Mouse (Mus musculus) kidney, postnatal 0 days (tissue): ENCODE results near the gene Chmp4b. TPM values are rescaled to one million over a fixed set of nuclear protein-coding genes. Genes with fewer than 3 reads are reported as not detected.

Source experiments
- ATAC-seq: fragments of 200-750 bp; cut with Nextera tagmentation; replicated peaks from 2 replicates; pipeline ENCODE4 v1.8.0; 2017; ENCODE audit warnings: low read depth, moderate number of reproducible peaks, moderate TSS enrichment, moderate library complexity; ENCODE audit not compliant: low FRiP score
- DNase-seq: peaks from one replicate; pipeline ENCODE4 v3.0.0-alpha.2; 2016; ENCODE audit warnings: low spot score
- H3K27ac ChIP-seq: fragments of 300-500 bp; sonication (generic); 2 replicates; pipeline ENCODE4 v1.5.1; 2014; ENCODE audit warnings: mild to moderate bottlenecking
- H3K27me3 ChIP-seq: fragments of 300-500 bp; sonication (generic); 2 replicates; pipeline ENCODE4 v1.6.1; 2014; ENCODE audit warnings: low read length, mixed read lengths; ENCODE audit not compliant: insufficient read depth
- H3K36me3 ChIP-seq: fragments of 300-500 bp; sonication (generic); 2 replicates; pipeline ENCODE4 v1.6.1; 2014; ENCODE audit warnings: low read length, mixed read lengths; ENCODE audit not compliant: insufficient read depth
- H3K4me1 ChIP-seq: fragments of 300-500 bp; sonication (generic); replicated peaks from 2 replicates; pipeline ENCODE4 v1.6.1; 2014; ENCODE audit warnings: antibody characterized with exemption, low read length, mixed read lengths; ENCODE audit not compliant: insufficient read depth
- H3K4me2 ChIP-seq: fragments of 300-500 bp; sonication (generic); 2 replicates; pipeline ENCODE4 v1.6.1; 2014; ENCODE audit warnings: mild to moderate bottlenecking, low read length, moderate library complexity, mixed read lengths
- H3K4me3 ChIP-seq: fragments of 300-500 bp; sonication (generic); replicated peaks from 2 replicates; pipeline ENCODE4 v1.5.1; 2014; ENCODE audit warnings: low read depth, low read length
- H3K9ac ChIP-seq: fragments of 300-500 bp; sonication (generic); 2 replicates; pipeline ENCODE4 v1.6.1; 2014; ENCODE audit warnings: low read depth, low read length
- H3K9me3 ChIP-seq: fragments of 300-500 bp; sonication (generic); replicated peaks from 2 replicates; pipeline ENCODE4 v1.6.1; 2016; ENCODE audit warnings: low read length, inconsistent platforms, mixed read lengths
- CTCF ChIP-seq: IDR thresholded peaks from 2 replicates; pipeline ENCODE4 v1.5.1; 2016; ENCODE audit warnings: antibody characterized with exemption, low read depth, mild to moderate bottlenecking, moderate library complexity
- WGBS: fragments of 180-500 bp; shearing (Covaris S2); extraction: QIAGEN DNeasy Blood & Tissue Kit; methylation state at CpG from one replicate; pipeline ENCODE4 v1.1.7; 2014; 5-methylcytosine and 5-hydroxymethylcytosine counted together
- polyA plus RNA-seq: library from polyadenylated mRNA; unstranded; fragments of >200 nt; fragmentation: Nextera tagmentation; extraction: Ambion mirVana; gene quantifications from 2 replicates; pipeline ENCODE4 v1.2.1, GENCODE M21; 2015

Chmp4b gene
- polyA plus RNA-seq, 1 experiment from 2014 or later: 34.7 TPM

DNA sequence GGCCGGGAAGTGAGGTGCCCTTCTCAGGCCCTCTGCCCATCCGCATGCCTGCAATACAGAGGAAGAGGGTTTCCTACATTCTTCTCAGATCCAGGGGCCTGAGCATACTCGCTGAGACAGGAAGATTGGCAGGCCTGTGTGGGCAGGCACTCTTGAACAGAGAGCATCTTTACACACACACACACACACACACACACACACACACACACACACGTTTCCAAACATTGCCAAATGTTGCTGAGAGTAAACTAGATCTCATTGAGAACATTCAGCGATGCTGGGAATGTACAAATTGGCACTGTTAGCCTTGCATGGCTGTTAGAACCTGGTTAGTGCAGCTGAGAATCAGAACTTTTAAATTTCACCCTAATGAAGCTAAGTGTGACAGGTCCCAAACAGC is 21.0 kb upstream of the Chmp4b start:
- H3K27me3 ChIP-seq: no peaks in the 10 kb centered on the region
- H3K36me3 ChIP-seq: 0 out of 2 replicates have a peak, but pooled peaks cover 3% of the 10 kb centered on the region
- H3K27ac ChIP-seq: no peak overlapping the region
- no peak for ATAC-seq
- H3K4me1 ChIP-seq: no peaks in the 10 kb centered on the region
- no peak overlapping the region for H3K4me2 ChIP-seq
- no peak overlapping the region for H3K4me3 ChIP-seq
- 90% methylated on average over 5 of the region's 5 CpGs for WGBS
- no peak overlapping the region for H3K9ac ChIP-seq
- no peaks in the 10 kb centered on the region for H3K9me3 ChIP-seq
- no peak for TF ChIP-seq CTCF
- no peak for DNase-seq

- TF ChIP-seq CTCF: no peak
- H3K9me3 ChIP-seq: no peaks in the 10 kb centered on the region
- H3K27ac ChIP-seq: no peak overlapping the region
- no peaks in the 10 kb centered on the region for H3K27me3 ChIP-seq
- H3K4me2 ChIP-seq: no peak overlapping the region
- ATAC-seq (no peak), DNase-seq (no peak)
- no peak overlapping the region for H3K4me3 ChIP-seq
- H3K36me3 ChIP-seq: 0 out of 2 replicates have a peak, but pooled peaks cover 3% of the 10 kb centered on the region
- WGBS: 85% methylated on average over 16 of the region's 16 CpGs
- no peaks in the 10 kb centered on the region for H3K4me1 ChIP-seq
- no peak overlapping the region for H3K9ac ChIP-seq
These were observed 19.2 kb upstream of the Chmp4b start for GRCm38 (mm10) chr2:154632203-154632780.

GRCm38 (mm10) chr2:154633039-154633742 is 18.3 kb upstream of the Chmp4b start:
- Histone ChIP-seq H3K9ac (no peak overlapping the region), H3K9me3 (no peaks in the 10 kb centered on the region), H3K4me3 (no peak overlapping the region), H3K36me3 (peaks cover 4% of the 10 kb centered on the region; the same call in 1 of the 2 replicates), H3K4me2 (no peak overlapping the region), H3K4me1 (no peaks in the 10 kb centered on the region), H3K27me3 (no peaks in the 10 kb centered on the region), H3K27ac (no peak overlapping the region)
- peak; percentile 45 for DNase-seq
- no peak for ATAC-seq
- WGBS: 45% methylated on average over 5 of the region's 5 CpGs
- no peak for TF ChIP-seq CTCF

GRCm38 (mm10) chr2:154633876-154634644 is 17.4 kb upstream of the Chmp4b start:
- no peaks in the 10 kb centered on the region for H3K4me1 ChIP-seq
- DNase-seq: no peak
- no peaks in the 10 kb centered on the region for H3K27me3 ChIP-seq
- H3K9me3 ChIP-seq: no peaks in the 10 kb centered on the region
- ATAC-seq: no peak
- no peak overlapping the region for H3K27ac ChIP-seq
- no peak overlapping the region for H3K4me2 ChIP-seq
- peaks cover 9% of the 10 kb centered on the region; the same call in 1 of the 2 replicates for H3K36me3 ChIP-seq
- no peak overlapping the region for H3K9ac ChIP-seq
- WGBS: 89% methylated on average over 9 of the region's 9 CpGs
- no peak overlapping the region for H3K4me3 ChIP-seq
- TF ChIP-seq CTCF: no peak

GRCm38 (mm10) chr2:154635826-154636225 is 15.7 kb upstream of the Chmp4b start:
- DNase-seq (no peak), ATAC-seq (no peak)
- H3K9ac ChIP-seq: no peak overlapping the region
- H3K9me3 ChIP-seq: no peaks in the 10 kb centered on the region
- H3K4me1 ChIP-seq: no peaks in the 10 kb centered on the region
- no peak overlapping the region for H3K4me3 ChIP-seq
- WGBS: 98% methylated on average over 2 of the region's 2 CpGs
- H3K27me3 ChIP-seq: no peaks in the 10 kb centered on the region
- peaks cover 9% of the 10 kb centered on the region; the same call in 1 of the 2 replicates for H3K36me3 ChIP-seq
- no peak for TF ChIP-seq CTCF
- no peak overlapping the region for H3K4me2 ChIP-seq
- H3K27ac ChIP-seq: no peak overlapping the region

GRCm38 (mm10) chr2:154638521-154638920 is 13.0 kb upstream of the Chmp4b start:
- H3K9ac ChIP-seq: no peak overlapping the region
- H3K27ac ChIP-seq: no peak overlapping the region
- peaks cover 13% of the 10 kb centered on the region; the same call in 1 of the 2 replicates for H3K36me3 ChIP-seq
- no peak overlapping the region for H3K4me2 ChIP-seq
- no peak for DNase-seq
- ATAC-seq: no peak
- H3K4me1 ChIP-seq: no peaks in the 10 kb centered on the region
- H3K9me3 ChIP-seq: no peaks in the 10 kb centered on the region
- no peak overlapping the region for H3K4me3 ChIP-seq
- 97% methylated on average over 3 of the region's 3 CpGs for WGBS
- no peak; the same call in 1 of the 2 replicates for TF ChIP-seq CTCF
- no peaks in the 10 kb centered on the region for H3K27me3 ChIP-seq
